In the genomic region with DNA sequence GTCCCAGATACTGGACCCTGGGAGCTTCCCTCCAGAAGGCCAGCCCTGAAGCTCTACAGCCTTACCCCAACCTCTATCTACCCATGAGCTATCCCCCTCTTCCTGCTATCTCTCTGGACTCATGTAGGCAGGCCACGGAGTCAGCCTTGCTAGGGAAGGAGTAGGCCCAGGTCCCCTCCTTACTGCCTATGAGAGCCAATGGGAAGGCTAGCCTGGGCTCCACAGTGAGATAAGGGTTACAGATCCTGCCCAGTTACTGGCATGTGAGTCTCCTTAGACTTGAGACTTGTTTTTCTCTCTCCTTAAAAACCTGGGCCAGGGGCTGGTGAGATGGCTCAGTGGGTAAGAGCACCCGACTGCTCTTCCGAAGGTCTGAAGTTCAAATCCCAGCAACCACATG, we compare ENCODE assay signal across 20 mouse cellular contexts. TPM values are rescaled to one million over a fixed set of nuclear protein-coding genes. Genes with fewer than 3 reads are reported as not detected.
DNase-seq lines count a peak whose midpoint lies in the region; ATAC-seq lines count a peak whose summit lies in the region.
"Had no signal": no experiment of that assay in that cellular context is flagged by ENCODE, and none has a peak within 500 bp of the region (broad histone marks: within the 10 kb centered on the region; RNA-seq: fewer than 3 reads in every experiment).

No protein-coding gene starts in this region.

- H3K27ac ChIP-seq in kidney, embryonic 15.5 days: no peak overlapping the region
- peak overlapping the region; percentile 63 for H3K27ac ChIP-seq in embryonic facial prominence, embryonic 10.5 days (replicated peaks)
- peak overlapping the region; percentile 72 for H3K27ac ChIP-seq in liver, embryonic 13.5 days
- no peak overlapping the region for H3K27ac ChIP-seq in hindbrain, embryonic 16.5 days (ENCODE audit: low read depth, low read length)
- H3K27ac ChIP-seq: embryonic facial prominence, embryonic 13.5 days; heart, embryonic 13.5 days; layer of hippocampus, adult 2 months; limb, embryonic 15.5 days; midbrain, embryonic 10.5 days; stomach, postnatal 0 days had no signal

- peaks cover 46% of the 10 kb centered on the region for H3K4me1 ChIP-seq in kidney, embryonic 15.5 days
- peaks cover 68% of the 10 kb centered on the region for H3K4me1 ChIP-seq in embryonic facial prominence, embryonic 10.5 days
- H3K4me1 ChIP-seq in liver, embryonic 13.5 days (replicated peaks): peaks cover 76% of the 10 kb centered on the region
- H3K4me1 ChIP-seq in hindbrain, embryonic 16.5 days (ENCODE audit: control insufficient read depth, insufficient read depth, low read depth, low read length): peaks cover 11% of the 10 kb centered on the region

- 100% methylated on average over 3 of the region's 3 CpGs for WGBS in kidney, embryonic 15.5 days
- 96% methylated on average over 3 of the region's 3 CpGs for WGBS in embryonic facial prominence, embryonic 10.5 days
- WGBS in liver, embryonic 13.5 days (ENCODE audit: insufficient replicate concordance): 59% methylated on average over 3 of the region's 3 CpGs
- 93% methylated on average over 3 of the region's 3 CpGs for WGBS in hindbrain, embryonic 16.5 days

- H3K9ac ChIP-seq in kidney, embryonic 15.5 days: no peak overlapping the region
- H3K9ac ChIP-seq in liver, embryonic 13.5 days: peak overlapping the region; percentile 37
- no peak overlapping the region for H3K9ac ChIP-seq in hindbrain, embryonic 16.5 days (ENCODE audit: low read depth, low read length)
- H3K9ac ChIP-seq: embryonic facial prominence, embryonic 13.5 days; forebrain, postnatal 0 days; heart, embryonic 13.5 days; limb, embryonic 15.5 days had no signal

- no peaks in the 10 kb centered on the region for H3K9me3 ChIP-seq in kidney, embryonic 15.5 days (replicated peaks)
- H3K9me3 ChIP-seq in embryonic facial prominence, embryonic 10.5 days: no peaks in the 10 kb centered on the region
- H3K9me3 ChIP-seq in liver, embryonic 13.5 days (replicated peaks): no peaks in the 10 kb centered on the region
- no peaks in the 10 kb centered on the region for H3K9me3 ChIP-seq in hindbrain, embryonic 16.5 days (ENCODE audit: control insufficient read depth, low read length)
- H3K9me3 ChIP-seq: embryonic facial prominence, embryonic 13.5 days; heart, embryonic 13.5 days; limb, embryonic 15.5 days; midbrain, embryonic 10.5 days had no signal

- no peak for DNase-seq in kidney, postnatal 10 days
- no peak for DNase-seq in embryonic facial prominence, embryonic 10.5 days (ENCODE audit: low spot score)
- DNase-seq in liver, embryonic 13.5 days: no peak
- no peak for DNase-seq in right cerebral cortex, postnatal 4 days
- no peak for DNase-seq in ovary, postnatal 14 days (ENCODE audit: low spot score)
- DNase-seq: adrenal gland, postnatal 25 days; forebrain, postnatal 0 days; heart, postnatal 4 days; kidney, adult 18-20 months; kidney, postnatal 14 days; layer of hippocampus, postnatal 36 days had no signal

- no peaks in the 10 kb centered on the region for H3K27me3 ChIP-seq in kidney, embryonic 15.5 days
- no peaks in the 10 kb centered on the region for H3K27me3 ChIP-seq in embryonic facial prominence, embryonic 10.5 days (replicated peaks; ENCODE audit: low read depth, poor library complexity, severe bottlenecking)
- no peaks in the 10 kb centered on the region for H3K27me3 ChIP-seq in liver, embryonic 13.5 days
- H3K27me3 ChIP-seq in hindbrain, embryonic 16.5 days (replicated peaks; ENCODE audit: control insufficient read depth, insufficient read depth, low read length): no peaks in the 10 kb centered on the region
- H3K27me3 ChIP-seq: embryonic facial prominence, embryonic 13.5 days; heart, embryonic 13.5 days; limb, embryonic 15.5 days had no signal

- ATAC-seq in kidney, embryonic 15.5 days (replicated peaks; ENCODE audit: low FRiP score): 0 out of 2 replicates have a peak, but pooled peaks have one; percentile 10
- peak; percentile 52 for ATAC-seq in liver, embryonic 13.5 days (ENCODE audit: low read depth)
- ATAC-seq in hindbrain, embryonic 16.5 days: no peak
- ATAC-seq: forebrain, postnatal 0 days; lung, postnatal 0 days had no signal

- no peak overlapping the region for H3K4me2 ChIP-seq in kidney, embryonic 15.5 days
- H3K4me2 ChIP-seq in liver, embryonic 13.5 days: no peak overlapping the region
- no peak overlapping the region for H3K4me2 ChIP-seq in hindbrain, embryonic 16.5 days (ENCODE audit: low read length)
- H3K4me2 ChIP-seq: embryonic facial prominence, embryonic 13.5 days; heart, embryonic 13.5 days; limb, embryonic 15.5 days had no signal

- H3K36me3 ChIP-seq in kidney, embryonic 15.5 days: no peaks in the 10 kb centered on the region
- H3K36me3 ChIP-seq in embryonic facial prominence, embryonic 10.5 days (replicated peaks): no peaks in the 10 kb centered on the region
- no peaks in the 10 kb centered on the region for H3K36me3 ChIP-seq in liver, embryonic 13.5 days
- H3K36me3 ChIP-seq in hindbrain, embryonic 16.5 days (ENCODE audit: control insufficient read depth, insufficient read depth, low read length): no peaks in the 10 kb centered on the region
- H3K36me3 ChIP-seq: embryonic facial prominence, embryonic 13.5 days; heart, embryonic 13.5 days; limb, embryonic 15.5 days; midbrain, embryonic 10.5 days had no signal

- no peak overlapping the region for H3K4me3 ChIP-seq in kidney, embryonic 15.5 days (replicated peaks)
- no peak overlapping the region for H3K4me3 ChIP-seq in embryonic facial prominence, embryonic 10.5 days
- H3K4me3 ChIP-seq in liver, embryonic 13.5 days (replicated peaks): no peak overlapping the region
- no peak overlapping the region for H3K4me3 ChIP-seq in hindbrain, embryonic 16.5 days (ENCODE audit: low read length)
- H3K4me3 ChIP-seq: embryonic facial prominence, embryonic 13.5 days; heart, embryonic 13.5 days; layer of hippocampus, adult 2 months; limb, embryonic 15.5 days; midbrain, embryonic 10.5 days had no signal

RNA-seq across cellular contexts. Expression of gene Zmynd8, which starts 5.6 kb away (rescaled TPM):
- 67.1 and 68.3 TPM in 2 replicates for polyA plus RNA-seq in kidney, embryonic 15.5 days (2015; fragmentation: Nextera tagmentation; extraction: Ambion mirVana)
- 68.1 and 69.9 TPM in 2 replicates for polyA plus RNA-seq in embryonic facial prominence, embryonic 10.5 days (2016; fragmentation: Nextera tagmentation; extraction: Ambion mirVana)
- polyA plus RNA-seq in liver, embryonic 13.5 days (2015; fragmentation: Nextera tagmentation; extraction: Ambion mirVana): 26.5 and 28.3 TPM in 2 replicates
- polyA plus RNA-seq in hindbrain, embryonic 16.5 days (2015; fragmentation: Nextera tagmentation; extraction: Ambion mirVana): 64.3 and 66.4 TPM in 2 replicates

Comparison
In these comparisons a context has a peak if more than half of its experiments do, and no peak if none do; other contexts are left out.
1. H3K27ac ChIP-seq: peak in embryonic facial prominence, embryonic 10.5 days (single experiment) and liver, embryonic 13.5 days (single experiment); none in kidney, embryonic 15.5 days (single experiment) and hindbrain, embryonic 16.5 days (single experiment).